Mouse (Mus musculus): ENCODE data around the gene Cacna1d.

GRCm38 (mm10) chr14:30430026-30430425 lies 61.2 kb downstream of the Cacna1d start:
- no peak for TF ChIP-seq CTCF (IDR thresholded peaks at IDR 0.05; ENCODE audit: low read depth)
- TF ChIP-seq EP300 (optimal IDR thresholded peaks at IDR 0.05) = no peak

Measured in stomach, postnatal 0 days (tissue).